Mouse (Mus musculus) kidney, postnatal 10 days (tissue): ENCODE measurements around the gene Rfx6.

Experiments used
- DNase-seq: peaks from one replicate; pipeline ENCODE4 v3.0.0; 2021; ENCODE audit warnings: mixed read lengths

Rfx6 gene

GRCm38 (mm10) chr10:51677548-51678250, at the start of gene Rfx6:
Gene Rfx6, plus strand, starts transcription at chr10:51677756.
- peak; percentile 19 for DNase-seq

GRCm38 (mm10) chr10:51631411-51632136, 46.0 kb upstream of the Rfx6 start, which contains the start of gene Gprc6a:
Gene Gprc6a, minus strand, starts transcription at chr10:51631461.
- DNase-seq = no peak

GRCm38 (mm10) chr10:51649506-51650221, 27.9 kb upstream of the Rfx6 start:
- DNase-seq = no peak

GRCm38 (mm10) chr10:51657324-51657723, 20.2 kb upstream of the Rfx6 start:
- no peak for DNase-seq

GRCm38 (mm10) chr10:51669334-51669733, 8.2 kb upstream of the Rfx6 start:
- peak; percentile 5 for DNase-seq

GRCm38 (mm10) chr10:51671583-51671982, 6.0 kb upstream of the Rfx6 start:
- DNase-seq = no peak

GRCm38 (mm10) chr10:51672082-51672779, 5.3 kb upstream of the Rfx6 start:
- no peak for DNase-seq

GRCm38 (mm10) chr10:51678251-51678639, 689 bp downstream of the Rfx6 start:
- no peak for DNase-seq

GRCm38 (mm10) chr10:51720904-51721303, 43.3 kb downstream of the Rfx6 start:
- no peak for DNase-seq

- no peak for DNase-seq
Observed at GRCm38 (mm10) chr10:51761436-51761835, 83.9 kb downstream of the Rfx6 start.

GRCm38 (mm10) chr10:51763241-51763640, 85.7 kb downstream of the Rfx6 start:
- no peak for DNase-seq

GRCm38 (mm10) chr10:51768445-51768844, 90.9 kb downstream of the Rfx6 start:
- DNase-seq = no peak

- no peak for DNase-seq
Observed at GRCm38 (mm10) chr10:51769252-51769651, 91.7 kb downstream of the Rfx6 start.

GRCm38 (mm10) chr10:51779648-51780047, 102.1 kb downstream of the Rfx6 start:
- DNase-seq = no peak
